Mouse (Mus musculus) embryonic facial prominence, embryonic 12.5 days (tissue): ENCODE data around the gene Ar. TPM values are rescaled to one million over a fixed set of nuclear protein-coding genes. Genes with fewer than 3 reads are reported as not detected.

Source experiments
- ATAC-seq: fragments of 200-750 bp; cut with Nextera tagmentation; 2 replicates; pipeline ENCODE4 v1.8.0; 2017; ENCODE audit not compliant: insufficient number of reproducible peaks, insufficient read depth, low FRiP score, low TSS enrichment
- H3K27ac ChIP-seq: fragments of 300-500 bp; sonication (generic); 2 replicates; pipeline ENCODE4 v1.5.1; 2016; ENCODE audit warnings: mild to moderate bottlenecking
- H3K27me3 ChIP-seq: fragments of 300-500 bp; sonication (generic); 2 replicates; pipeline ENCODE4 v1.6.1; 2016; ENCODE audit warnings: mild to moderate bottlenecking, moderate library complexity
- H3K36me3 ChIP-seq: fragments of 300-500 bp; sonication (generic); 2 replicates; pipeline ENCODE4 v1.6.1; 2016; ENCODE audit warnings: mild to moderate bottlenecking
- H3K4me1 ChIP-seq: fragments of 300-500 bp; sonication (generic); 2 replicates; pipeline ENCODE4 v1.6.1; 2016
- H3K4me2 ChIP-seq: fragments of 300-500 bp; sonication (generic); replicated peaks from 2 replicates; pipeline ENCODE4 v1.6.1; 2016; ENCODE audit warnings: mild to moderate bottlenecking, moderate library complexity
- H3K4me3 ChIP-seq: fragments of 300-500 bp; sonication (generic); 2 replicates; pipeline ENCODE4 v1.5.1; 2016; ENCODE audit warnings: mild to moderate bottlenecking
- H3K9ac ChIP-seq: fragments of 300-500 bp; sonication (generic); 2 replicates; pipeline ENCODE4 v1.6.1; 2016; ENCODE audit warnings: mild to moderate bottlenecking, moderate library complexity
- H3K9me3 ChIP-seq: fragments of 300-500 bp; sonication (generic); 2 replicates; pipeline ENCODE4 v1.6.1; 2016; ENCODE audit warnings: mild to moderate bottlenecking, moderate library complexity
- WGBS: fragments of 180-500 bp; shearing (Covaris S2); methylation state at CpG from one replicate; pipeline ENCODE4 v1.1.7; 2016; 5-methylcytosine and 5-hydroxymethylcytosine counted together
- polyA plus RNA-seq: library from polyadenylated mRNA; unstranded; fragments of >200 nt; fragmentation: Nextera tagmentation; extraction: Ambion mirVana; gene quantifications from 2 replicates; pipeline ENCODE4 v1.2.1, GENCODE M21; 2016

Gene Ar
- 0.19 and 0.20 TPM in 2 replicates for polyA plus RNA-seq

GRCm38 (mm10) chrX:98148531-98149342 is at the start of gene Ar:
Ar (plus strand) TSS chrX:98148769.
- Histone ChIP-seq H3K4me1 (no peaks in the 10 kb centered on the region), H3K27ac (no peak within 1 kb of the TSS), H3K4me3 (peak within 1 kb of the TSS; percentile 34), H3K4me2 (peak within 1 kb of the TSS; percentile 57), H3K9ac (no peak within 1 kb of the TSS), H3K36me3 (no peaks in the 10 kb centered on the region), H3K27me3 (peaks cover 40% of the 10 kb centered on the region), H3K9me3 (no peaks in the 10 kb centered on the region)
- WGBS, result 15% methylated on average over 27 of the region's 27 CpGs
- ATAC-seq, result no peak

GRCm38 (mm10) chrX:98149724-98150392 is 1.3 kb downstream of the Ar start:
- peak overlapping the region; percentile 34 for H3K4me3 ChIP-seq
- no peaks in the 10 kb centered on the region for H3K36me3 ChIP-seq
- 20% methylated on average over 30 of the region's 30 CpGs for WGBS
- no peak for ATAC-seq
- no peak overlapping the region for H3K9ac ChIP-seq
- H3K27me3 ChIP-seq, result peaks cover 40% of the 10 kb centered on the region
- no peaks in the 10 kb centered on the region for H3K4me1 ChIP-seq
- peak overlapping the region; percentile 57 for H3K4me2 ChIP-seq
- H3K27ac ChIP-seq, result no peak overlapping the region
- no peaks in the 10 kb centered on the region for H3K9me3 ChIP-seq

- peaks cover 40% of the 10 kb centered on the region for H3K27me3 ChIP-seq
These were observed 2.0 kb downstream of the Ar start for GRCm38 (mm10) chrX:98150393-98151119.

GRCm38 (mm10) chrX:98189759-98190158 is 41.2 kb downstream of the Ar start:
- Histone ChIP-seq H3K27ac (no peak overlapping the region), H3K36me3 (no peaks in the 10 kb centered on the region), H3K27me3 (no peaks in the 10 kb centered on the region), H3K9ac (no peak overlapping the region), H3K4me2 (no peak overlapping the region), H3K4me3 (no peak overlapping the region), H3K4me1 (no peaks in the 10 kb centered on the region), H3K9me3 (no peaks in the 10 kb centered on the region)
- no peak for ATAC-seq

More at GRCm38 (mm10) chrX:98150393-98151119, 2.0 kb downstream of the Ar start:
- 27% methylated on average over 33 of the region's 33 CpGs for WGBS
- ATAC-seq, result 0 out of 2 replicates have a peak, but pooled peaks have one; percentile 35
- Histone ChIP-seq H3K4me3 (peak overlapping the region; percentile 34), H3K4me2 (peak overlapping the region; percentile 57), H3K9ac (no peak overlapping the region), H3K4me1 (no peaks in the 10 kb centered on the region), H3K27ac (no peak overlapping the region), H3K36me3 (no peaks in the 10 kb centered on the region), H3K9me3 (no peaks in the 10 kb centered on the region)

- ATAC-seq, result no peak
- Histone ChIP-seq H3K27ac (no peak overlapping the region), H3K4me1 (no peaks in the 10 kb centered on the region), H3K4me2 (no peak overlapping the region), H3K4me3 (no peak overlapping the region), H3K9me3 (no peaks in the 10 kb centered on the region), H3K27me3 (no peaks in the 10 kb centered on the region), H3K36me3 (no peaks in the 10 kb centered on the region), H3K9ac (no peak overlapping the region)
- WGBS, result 41% methylated on average over 3 of the region's 3 CpGs
These were observed 57.2 kb downstream of the Ar start for GRCm38 (mm10) chrX:98205766-98206165.

GRCm38 (mm10) chrX:98207166-98207565 is 58.6 kb downstream of the Ar start:
- H3K36me3 ChIP-seq, result no peaks in the 10 kb centered on the region
- no peak overlapping the region for H3K9ac ChIP-seq
- no peak overlapping the region for H3K27ac ChIP-seq
- ATAC-seq, result no peak
- H3K9me3 ChIP-seq, result no peaks in the 10 kb centered on the region
- no peaks in the 10 kb centered on the region for H3K4me1 ChIP-seq
- H3K4me3 ChIP-seq, result no peak overlapping the region
- no peak overlapping the region for H3K4me2 ChIP-seq
- no peaks in the 10 kb centered on the region for H3K27me3 ChIP-seq
- 76% methylated on average over 4 of the region's 4 CpGs for WGBS

GRCm38 (mm10) chrX:98216103-98216502 is 67.5 kb downstream of the Ar start:
- H3K36me3 ChIP-seq, result no peaks in the 10 kb centered on the region
- H3K4me1 ChIP-seq, result no peaks in the 10 kb centered on the region
- no peak overlapping the region for H3K4me3 ChIP-seq
- H3K27ac ChIP-seq, result no peak overlapping the region
- H3K9ac ChIP-seq, result no peak overlapping the region
- no peak overlapping the region for H3K4me2 ChIP-seq
- no peaks in the 10 kb centered on the region for H3K27me3 ChIP-seq
- no peak for ATAC-seq
- 62% methylated on average over 1 of the region's 1 CpGs for WGBS
- H3K9me3 ChIP-seq, result no peaks in the 10 kb centered on the region

- WGBS, result 83% methylated on average over 4 of the region's 4 CpGs
- ATAC-seq, result no peak
- Histone ChIP-seq H3K4me3 (no peak overlapping the region), H3K27ac (no peak overlapping the region), H3K4me1 (no peaks in the 10 kb centered on the region), H3K36me3 (no peaks in the 10 kb centered on the region), H3K4me2 (no peak overlapping the region), H3K27me3 (no peaks in the 10 kb centered on the region), H3K9me3 (no peaks in the 10 kb centered on the region), H3K9ac (no peak overlapping the region)
These were observed 90.4 kb downstream of the Ar start for GRCm38 (mm10) chrX:98239011-98239410.

- no peaks in the 10 kb centered on the region for H3K9me3 ChIP-seq
- no peaks in the 10 kb centered on the region for H3K27me3 ChIP-seq
- no peak overlapping the region for H3K9ac ChIP-seq
- no peak overlapping the region for H3K27ac ChIP-seq
- H3K4me2 ChIP-seq, result no peak overlapping the region
- ATAC-seq, result no peak
- H3K4me3 ChIP-seq, result no peak overlapping the region
- H3K36me3 ChIP-seq, result no peaks in the 10 kb centered on the region
- 82% methylated on average over 2 of the region's 2 CpGs for WGBS
- H3K4me1 ChIP-seq, result no peaks in the 10 kb centered on the region
These were observed 96.5 kb downstream of the Ar start for GRCm38 (mm10) chrX:98245108-98245507.

GRCm38 (mm10) chrX:98248363-98248762 is 99.8 kb downstream of the Ar start:
- ATAC-seq, result no peak
- H3K36me3 ChIP-seq, result no peaks in the 10 kb centered on the region
- H3K4me1 ChIP-seq, result no peaks in the 10 kb centered on the region
- no peaks in the 10 kb centered on the region for H3K9me3 ChIP-seq
- WGBS, result 64% methylated on average over 4 of the region's 4 CpGs
- no peak overlapping the region for H3K4me2 ChIP-seq
- H3K27me3 ChIP-seq, result no peaks in the 10 kb centered on the region
- no peak overlapping the region for H3K9ac ChIP-seq
- H3K27ac ChIP-seq, result no peak overlapping the region
- no peak overlapping the region for H3K4me3 ChIP-seq

GRCm38 (mm10) chrX:98259620-98260019 is 111.1 kb downstream of the Ar start:
- Histone ChIP-seq H3K27me3 (no peaks in the 10 kb centered on the region), H3K4me3 (no peak overlapping the region), H3K9me3 (no peaks in the 10 kb centered on the region), H3K4me2 (no peak overlapping the region), H3K27ac (no peak overlapping the region), H3K36me3 (no peaks in the 10 kb centered on the region), H3K9ac (no peak overlapping the region), H3K4me1 (no peaks in the 10 kb centered on the region)
- WGBS, result 93% methylated on average over 2 of the region's 2 CpGs
- no peak for ATAC-seq
